Mouse (Mus musculus) spleen, adult 12 weeks (tissue): ENCODE results near the gene Six5.

ENCODE experiments used
- DNase-seq: peaks from one replicate; pipeline ENCODE4 v3.0.0; 2022; ENCODE audit warnings: low spot score

The Six5 gene

GRCm38 (mm10) chr7:19075723-19076585 is 18.4 kb upstream of the Six5 start, which contains the start of gene Dmwd:
Gene Dmwd (plus strand): TSS chr7:19076227.
- DNase-seq: peak; percentile 73

DNA sequence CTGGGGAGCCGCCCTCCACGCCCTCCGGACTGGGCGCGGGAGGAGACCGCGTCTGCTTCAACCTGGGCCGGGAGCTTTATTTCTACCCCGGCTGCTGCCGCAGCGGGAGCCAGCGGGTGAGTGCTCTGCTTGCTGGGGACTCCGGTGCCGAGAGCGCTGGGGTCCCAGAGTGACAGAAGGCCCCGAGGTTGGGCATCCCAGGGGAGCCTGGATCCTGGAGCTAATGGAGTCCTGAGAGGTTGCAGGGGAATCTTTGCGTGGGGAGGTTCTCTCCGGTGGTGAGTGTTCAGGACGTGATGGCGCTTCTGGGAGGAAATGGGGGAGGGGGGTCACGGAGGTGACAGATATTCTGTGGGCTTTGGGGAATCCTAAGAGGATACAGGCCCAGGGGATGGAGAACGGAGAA is 17.8 kb upstream of the Six5 start:
- no peak for DNase-seq

- DNase-seq: no peak
Measured at GRCm38 (mm10) chr7:19077761-19078160, 16.6 kb upstream of the Six5 start.

DNA sequence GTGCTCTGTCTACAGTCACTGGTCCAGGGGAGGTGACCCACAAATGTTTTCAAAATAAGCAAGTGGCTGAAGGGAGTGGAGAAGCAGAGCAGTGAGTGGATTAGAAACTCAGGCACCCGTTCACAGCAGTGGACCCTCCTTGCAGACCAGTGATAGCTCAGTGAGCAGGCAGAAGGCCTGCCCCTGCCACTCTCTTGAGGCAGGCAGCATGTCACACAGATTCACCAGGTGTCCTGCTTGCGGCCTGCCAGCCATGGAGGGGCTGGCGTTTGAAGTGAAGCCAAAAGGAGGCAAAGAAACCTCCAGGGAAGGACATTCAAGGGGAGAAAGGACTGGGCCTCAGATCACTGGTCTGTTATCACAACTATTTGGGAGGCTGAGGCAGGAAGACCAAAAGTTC is 15.7 kb upstream of the Six5 start:
- DNase-seq: no peak

DNA sequence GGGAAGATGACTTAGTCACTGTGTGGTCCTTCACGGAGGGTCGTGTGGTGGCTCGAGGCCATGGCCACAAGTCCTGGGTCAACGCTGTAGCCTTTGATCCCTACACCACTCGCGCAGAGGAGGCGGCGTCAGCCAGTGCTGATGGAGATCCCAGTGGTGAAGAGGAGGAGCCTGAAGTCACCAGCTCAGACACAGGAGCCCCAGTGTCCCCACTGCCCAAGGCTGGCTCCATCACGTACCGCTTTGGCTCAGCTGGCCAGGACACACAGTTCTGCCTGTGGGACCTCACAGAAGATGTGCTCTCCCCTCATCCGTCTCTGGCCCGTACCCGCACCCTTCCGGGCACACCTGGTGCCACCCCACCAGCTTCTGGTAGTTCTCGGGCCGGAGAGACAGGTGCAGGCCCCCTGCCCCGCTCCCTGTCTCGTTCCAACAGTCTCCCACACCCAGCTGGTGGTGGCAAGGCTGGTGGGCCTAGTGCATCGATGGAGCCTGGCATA is 13.9 kb upstream of the Six5 start:
- DNase-seq: no peak

- no peak for DNase-seq
Measured at GRCm38 (mm10) chr7:19082171-19082570, 12.2 kb upstream of the Six5 start.

DNA sequence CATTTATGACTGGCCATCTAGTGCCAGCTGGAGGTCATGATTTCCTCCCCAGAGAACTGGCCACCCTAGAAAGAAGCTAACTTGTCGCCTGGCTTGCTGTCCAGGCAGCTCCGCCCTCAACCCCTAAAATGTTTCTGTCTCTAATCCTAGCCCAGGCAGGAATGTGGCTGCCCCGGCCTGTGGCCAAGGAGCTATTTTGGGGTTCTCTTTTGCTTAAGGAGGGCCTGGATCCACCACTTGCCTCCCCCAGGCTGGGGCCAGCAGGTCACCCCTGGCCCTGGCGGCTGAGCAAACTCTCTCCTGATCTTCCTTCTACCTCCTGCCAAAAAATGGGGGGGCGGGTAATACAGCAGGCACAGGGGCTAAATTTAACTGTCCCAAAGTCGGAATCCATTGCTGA is 11.3 kb upstream of the Six5 start:
- no peak for DNase-seq

- DNase-seq: no peak
Measured at GRCm38 (mm10) chr7:19083701-19084100, 10.7 kb upstream of the Six5 start, which contains the start of gene Dmpk. Gene Dmpk (plus strand): TSS chr7:19083849.

DNA sequence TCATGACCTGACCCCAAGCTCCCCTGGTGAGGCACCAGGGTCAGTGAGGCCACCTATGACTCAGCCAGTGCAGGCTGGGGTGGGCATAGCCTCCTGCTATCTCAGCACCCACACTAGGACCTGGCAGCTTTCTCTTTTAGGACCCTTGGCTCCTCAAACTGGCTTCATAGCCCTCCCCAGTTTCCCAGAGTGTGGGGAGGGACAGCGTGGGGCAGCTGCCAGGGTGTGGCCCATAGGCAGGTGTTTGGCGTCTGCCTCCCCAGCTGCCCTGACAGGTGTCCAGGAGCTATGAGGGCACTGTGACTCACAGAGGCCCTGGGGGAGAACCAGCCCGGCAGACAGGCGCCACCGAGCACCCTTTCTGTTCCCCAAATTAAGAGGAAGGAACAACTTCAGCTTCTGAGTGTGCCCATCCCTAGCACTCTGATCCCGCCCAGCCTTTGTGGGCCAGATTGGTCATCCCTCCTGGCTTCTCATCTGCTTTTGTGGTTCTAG is 10.1 kb upstream of the Six5 start:
- DNase-seq: no peak

GRCm38 (mm10) chr7:19084921-19085473 is 9.4 kb upstream of the Six5 start:
- no peak for DNase-seq

DNA sequence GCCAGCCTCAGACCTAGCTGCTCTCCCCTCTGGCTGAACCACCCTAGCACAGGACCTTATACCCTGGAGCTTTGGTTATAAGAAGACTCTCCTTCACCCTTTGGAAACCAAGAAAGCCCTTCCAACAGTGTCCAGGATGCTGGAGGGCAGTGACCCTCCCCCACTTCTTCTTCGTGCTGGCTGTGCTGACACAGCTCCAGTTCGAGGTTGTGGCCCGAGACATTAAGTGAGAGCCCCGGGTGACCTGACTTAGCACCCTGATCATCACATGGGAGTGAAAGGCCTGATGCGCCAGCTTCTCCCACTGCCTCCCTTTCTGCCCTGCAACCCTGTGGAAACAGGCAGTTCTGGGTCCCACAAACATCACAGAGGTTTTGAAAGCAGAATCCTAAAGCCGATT is 8.9 kb upstream of the Six5 start:
- DNase-seq: no peak

DNA sequence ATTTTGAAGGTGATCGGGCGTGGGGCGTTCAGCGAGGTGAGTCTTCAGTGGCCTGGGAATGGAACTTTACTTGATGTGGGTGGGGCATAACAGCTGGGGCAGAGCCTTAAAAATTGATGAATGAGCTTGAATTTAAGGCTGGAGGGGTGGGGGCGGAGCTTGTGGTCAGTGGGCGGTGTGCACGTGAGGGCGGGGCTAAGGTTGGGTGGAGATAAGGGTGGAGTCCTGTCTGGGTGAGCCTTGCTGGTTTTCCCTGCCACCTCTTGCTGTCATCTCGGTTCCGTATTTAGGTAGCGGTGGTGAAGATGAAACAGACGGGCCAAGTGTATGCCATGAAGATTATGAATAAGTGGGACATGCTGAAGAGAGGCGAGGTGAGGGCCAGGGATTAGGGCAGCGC is 8.4 kb upstream of the Six5 start:
- DNase-seq: peak; percentile 59

- no peak for DNase-seq
Measured at GRCm38 (mm10) chr7:19086760-19087159, 7.6 kb upstream of the Six5 start.

DNA sequence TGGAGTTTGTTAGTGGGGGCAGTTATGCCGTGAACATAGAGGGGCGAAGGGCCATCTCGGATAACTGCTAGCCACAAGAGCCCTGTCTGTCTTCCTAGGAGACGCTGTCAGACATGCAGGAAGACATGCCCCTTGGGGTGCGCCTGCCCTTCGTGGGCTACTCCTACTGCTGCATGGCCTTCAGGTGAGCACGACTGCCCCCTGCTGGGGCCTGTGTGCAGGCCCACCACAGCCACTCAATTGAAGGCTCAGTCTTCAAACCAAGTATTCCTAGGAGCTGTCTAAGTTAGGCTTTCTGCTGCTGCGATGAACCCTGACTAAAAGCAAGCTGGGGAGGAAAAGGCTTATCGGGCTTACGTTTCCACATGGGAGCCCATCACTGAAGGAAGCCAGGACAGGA is 5.6 kb upstream of the Six5 start:
- DNase-seq: peak; percentile 64

DNA sequence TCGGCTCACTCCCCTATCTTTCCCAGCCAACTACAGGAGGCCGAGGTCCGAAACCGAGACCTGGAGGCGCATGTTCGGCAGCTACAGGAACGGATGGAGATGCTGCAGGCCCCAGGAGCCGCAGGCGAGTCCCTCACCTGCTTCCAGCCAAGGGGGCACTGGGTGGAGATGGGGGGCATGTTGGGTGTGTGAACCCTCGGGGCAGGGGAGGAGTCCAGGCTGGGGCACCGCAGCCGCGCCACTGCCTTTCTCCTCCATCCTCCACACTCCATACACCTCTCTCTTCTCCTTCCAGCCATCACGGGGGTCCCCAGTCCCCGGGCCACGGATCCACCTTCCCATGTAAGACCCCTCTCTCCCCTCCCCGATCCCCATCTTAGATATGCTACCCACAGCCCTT is 2.5 kb upstream of the Six5 start:
- no peak for DNase-seq

GRCm38 (mm10) chr7:19092381-19093173 is 1.8 kb upstream of the Six5 start:
- DNase-seq: no peak

GRCm38 (mm10) chr7:19093174-19093521 is 1.2 kb upstream of the Six5 start:
- peak; percentile 76 for DNase-seq

DNA sequence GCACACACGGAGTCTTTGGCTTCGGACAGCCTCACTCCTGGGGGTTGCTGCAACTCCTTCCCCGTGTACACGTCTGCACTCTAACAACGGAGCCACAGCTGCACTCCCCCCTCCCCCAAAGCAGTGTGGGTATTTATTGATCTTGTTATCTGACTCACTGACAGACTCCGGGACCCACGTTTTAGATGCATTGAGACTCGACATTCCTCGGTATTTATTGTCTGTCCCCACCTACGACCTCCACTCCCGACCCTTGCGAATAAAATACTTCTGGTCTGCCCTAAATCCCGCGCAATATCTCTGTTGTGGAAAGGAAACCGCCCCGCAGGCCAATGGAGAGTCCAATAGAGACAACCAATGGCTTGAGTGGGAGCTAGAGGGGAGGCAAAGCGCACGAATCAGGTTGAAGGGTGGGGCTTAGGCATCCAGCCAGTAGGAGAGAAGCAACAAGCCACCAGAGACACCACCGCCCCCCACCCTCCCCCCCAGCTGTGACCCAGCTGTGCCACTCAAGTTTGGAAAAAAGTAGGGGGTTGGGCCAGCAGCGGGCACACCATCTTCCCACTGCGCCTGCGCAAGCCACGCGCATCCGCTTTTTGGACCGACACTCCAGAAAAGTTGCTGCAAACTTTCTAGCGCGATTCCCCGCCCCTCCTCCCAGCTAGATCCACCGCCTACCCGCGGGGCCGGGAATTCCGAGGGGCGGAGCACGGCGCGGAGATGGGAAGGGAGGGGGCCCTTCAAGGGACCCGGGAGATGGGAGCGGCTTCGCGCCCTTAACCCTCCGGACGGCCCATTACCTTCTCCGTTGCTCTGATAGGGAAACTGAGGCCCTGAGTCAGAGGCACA is 633 bp upstream of the Six5 start:
- peak; percentile 72 for DNase-seq

GRCm38 (mm10) chr7:19094826-19095750 is 694 bp downstream of the Six5 start:
- no peak for DNase-seq

DNA sequence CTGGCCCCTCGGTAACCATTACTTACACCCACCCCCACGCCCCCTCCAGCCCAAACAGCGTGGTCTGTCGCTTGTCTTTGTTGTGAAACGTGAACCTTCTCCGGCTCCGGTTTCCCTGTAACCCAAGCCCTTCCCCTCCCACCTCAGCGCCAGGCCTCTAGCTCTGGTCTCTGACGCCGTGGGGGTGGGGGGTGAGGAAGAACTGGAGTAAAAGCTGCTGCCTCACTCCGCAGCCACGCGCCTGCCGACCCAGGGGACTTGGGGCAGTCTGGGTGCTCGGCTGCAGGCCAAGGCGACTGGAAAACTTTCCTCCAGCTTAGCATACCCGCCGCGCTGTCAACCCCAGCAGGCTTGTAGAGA is 1.3 kb downstream of the Six5 start:
- no peak for DNase-seq
